Mouse (Mus musculus) G1E (cell line): ENCODE data around the gene Syn3. TPM values are rescaled to one million over a fixed set of nuclear protein-coding genes. Genes with fewer than 3 reads are reported as not detected.

Source experiments
- ATAC-seq: 2 replicates; pipeline ENCODE4 v1.8.0; 2016; ENCODE audit warnings: mild to moderate bottlenecking; ENCODE audit not compliant: insufficient number of reproducible peaks, poor library complexity, low FRiP score, severe bottlenecking; ENCODE audit errors: extremely low read depth
- DNase-seq: peaks from one replicate; pipeline ENCODE4 v3.0.0; 2012; ENCODE audit warnings: low spot score
- H3K27me3 ChIP-seq: 2 replicates; pipeline ENCODE4 v1.6.1; 2012; ENCODE audit warnings: mild to moderate bottlenecking, low read length, inconsistent platforms; ENCODE audit not compliant: insufficient read depth
- H3K36me3 ChIP-seq: replicated peaks from 2 replicates; pipeline ENCODE3; 2012; ENCODE audit warnings: mild to moderate bottlenecking, inconsistent platforms
- H3K4me1 ChIP-seq: 2 replicates; pipeline ENCODE4 v1.6.1; 2012; ENCODE audit warnings: low read depth, low read length, inconsistent platforms, mixed read lengths; ENCODE audit not compliant: insufficient read depth
- H3K4me3 ChIP-seq: 2 replicates; pipeline ENCODE4 v1.5.1; 2012; ENCODE audit warnings: low read depth, mild to moderate bottlenecking, inconsistent platforms, low read length, moderate library complexity, mixed read lengths
- H3K9me3 ChIP-seq: replicated peaks from 2 replicates; pipeline ENCODE4 v1.6.1; 2012; ENCODE audit warnings: inconsistent platforms
- CTCF ChIP-seq: IDR thresholded peaks from 2 replicates; pipeline ENCODE4 v1.5.1; 2012; ENCODE audit warnings: low read depth, low read length, inconsistent platforms, mixed read lengths
- GATA1 ChIP-seq: IDR thresholded peaks from 2 replicates; pipeline ENCODE4 v1.6.1; 2012; ENCODE audit warnings: borderline replicate concordance, low read length, inconsistent platforms, mixed read lengths
- GATA2 ChIP-seq: IDR thresholded peaks from 2 replicates; pipeline ENCODE4 v1.6.1; 2012; ENCODE audit warnings: low read depth, low read length, inconsistent platforms, borderline replicate concordance
- POLR2AphosphoS5 ChIP-seq: IDR thresholded peaks from 2 replicates; pipeline ENCODE4 v1.6.1; 2012; ENCODE audit warnings: low read depth, low read length, inconsistent platforms; ENCODE audit not compliant: insufficient replicate concordance
- TAL1 ChIP-seq: conservative IDR thresholded peaks from 2 replicates; pipeline ENCODE4 v1.6.1; 2012; ENCODE audit warnings: low read depth, low read length, inconsistent platforms, mixed read lengths
- polyA plus RNA-seq: library from polyadenylated mRNA; stranded (reverse); fragments of >175 nt; gene quantifications from 2 replicates; pipeline ENCODE4 v1.2.3, GENCODE M21; 2012
- total RNA-seq, 2 experiments: library from RNA; stranded (forward) in 1 of 2; stranded (reverse) in 1 of 2; fragments of 200-1000 nt in 1 of 2; fragments of >200 nt in 1 of 2; fragmentation: Nextera tagmentation in 1 of 2; gene quantifications; 2 replicates each; pipeline ENCODE4 v1.2.3; 2014 to 2017

The Syn3 gene
- total and polyA plus RNA-seq, 3 experiments = 0.44 TPM; not detected in 2

DNA sequence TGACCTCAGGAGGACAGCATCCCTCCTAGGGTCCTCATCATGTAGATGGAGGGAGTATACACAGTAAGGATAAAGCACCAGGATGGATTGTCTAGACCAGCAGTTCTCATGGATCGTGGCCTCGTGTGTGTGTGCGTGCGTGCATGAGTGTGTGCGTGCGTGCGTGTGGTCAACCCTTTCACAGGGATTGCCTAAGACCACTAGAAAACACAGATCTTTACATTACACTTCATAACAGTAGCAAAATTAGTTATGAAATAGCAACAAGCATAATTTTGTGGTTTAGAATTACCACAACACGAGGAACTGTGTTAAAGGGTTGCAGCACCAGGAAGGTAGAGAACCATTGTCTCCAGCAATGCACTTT, 435.7 kb downstream of the Syn3 start:
- Histone ChIP-seq H3K4me3 (no peak overlapping the region), H3K27me3 (peaks cover 6% of the 10 kb centered on the region; the same call in 1 of the 2 replicates), H3K9me3 (no peaks in the 10 kb centered on the region), H3K36me3 (no peaks in the 10 kb centered on the region), H3K4me1 (peaks cover 40% of the 10 kb centered on the region)
- TF ChIP-seq GATA2 (no peak), TAL1 (no peak), CTCF (no peak), GATA1 (no peak), POLR2AphosphoS5 (no peak)
- ATAC-seq = no peak
- DNase-seq = no peak

DNA sequence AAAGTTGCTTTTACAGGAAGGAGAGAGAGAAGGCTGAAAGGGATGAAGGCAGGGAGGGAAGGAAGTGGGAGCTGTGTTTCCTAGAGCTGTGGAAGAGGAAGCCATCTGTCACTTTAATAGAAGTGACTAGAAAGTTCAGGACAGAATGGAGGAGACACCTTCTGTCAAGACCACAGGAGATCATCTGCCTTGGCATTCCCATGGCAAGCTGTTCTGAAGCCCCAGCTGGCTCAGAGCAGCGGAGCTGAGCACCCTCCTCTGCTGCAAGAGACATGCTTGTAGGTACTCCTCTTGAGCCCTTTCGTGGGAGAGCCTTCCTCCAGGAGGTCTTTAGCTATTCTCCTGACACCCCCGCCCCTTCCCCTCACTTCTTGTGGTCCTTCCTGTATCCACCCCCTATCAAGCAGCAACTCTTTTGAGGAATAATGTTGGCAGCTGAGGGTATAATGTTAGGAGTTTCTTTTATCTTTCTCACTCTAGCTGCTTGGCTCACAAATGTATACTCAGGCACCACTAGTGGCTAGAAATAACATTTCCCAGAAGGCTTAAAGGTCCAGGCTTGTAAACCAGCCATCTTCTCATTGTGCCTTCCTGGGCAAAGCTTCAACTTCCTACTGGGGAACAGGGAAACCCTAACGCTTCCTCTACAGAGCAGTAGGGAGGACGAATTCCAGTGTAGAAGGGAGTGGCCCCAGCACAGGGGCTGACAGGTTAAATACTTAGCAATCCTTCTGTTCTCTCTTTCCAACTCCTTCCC, 436.3 kb downstream of the Syn3 start:
- H3K27me3 ChIP-seq = peaks cover 2% of the 10 kb centered on the region; the same call in 1 of the 2 replicates
- H3K9me3 ChIP-seq = no peaks in the 10 kb centered on the region
- DNase-seq = no peak
- no peak for ATAC-seq
- H3K36me3 ChIP-seq = peaks cover under 1% of the 10 kb centered on the region
- H3K4me3 ChIP-seq = no peak overlapping the region
- peaks cover 40% of the 10 kb centered on the region for H3K4me1 ChIP-seq
- no peak for TF ChIP-seq GATA2

DNA sequence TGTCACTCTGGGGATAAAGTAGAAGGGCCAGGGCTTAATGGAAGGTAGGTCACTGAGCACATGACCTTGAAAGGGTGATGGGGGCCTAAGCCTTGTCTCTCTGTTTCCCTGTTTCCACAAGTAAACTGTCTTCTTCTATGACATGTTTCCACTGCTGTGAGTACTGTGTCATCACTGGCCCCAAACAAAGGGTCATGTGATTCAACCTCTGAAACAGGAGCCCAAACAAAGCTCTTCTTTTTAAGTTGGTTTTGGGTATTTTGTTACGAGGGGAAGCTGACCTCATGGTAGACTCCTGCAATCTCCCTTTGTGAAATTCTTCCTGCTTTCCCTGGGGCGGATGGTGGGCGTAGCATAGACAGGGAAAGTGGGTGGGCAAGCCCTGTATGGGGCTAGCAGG, 438.4 kb downstream of the Syn3 start:
- Histone ChIP-seq H3K9me3 (no peaks in the 10 kb centered on the region; the same call in 1 of the 2 replicates), H3K4me1 (peaks cover 52% of the 10 kb centered on the region), H3K36me3 (peaks cover 20% of the 10 kb centered on the region), H3K27me3 (peaks cover 2% of the 10 kb centered on the region; the same call in 1 of the 2 replicates), H3K4me3 (no peak overlapping the region)
- ATAC-seq (no peak), DNase-seq (no peak)
- TF ChIP-seq GATA2 (no peak), TAL1 (no peak), POLR2AphosphoS5 (no peak), CTCF (no peak), GATA1 (no peak)

DNA sequence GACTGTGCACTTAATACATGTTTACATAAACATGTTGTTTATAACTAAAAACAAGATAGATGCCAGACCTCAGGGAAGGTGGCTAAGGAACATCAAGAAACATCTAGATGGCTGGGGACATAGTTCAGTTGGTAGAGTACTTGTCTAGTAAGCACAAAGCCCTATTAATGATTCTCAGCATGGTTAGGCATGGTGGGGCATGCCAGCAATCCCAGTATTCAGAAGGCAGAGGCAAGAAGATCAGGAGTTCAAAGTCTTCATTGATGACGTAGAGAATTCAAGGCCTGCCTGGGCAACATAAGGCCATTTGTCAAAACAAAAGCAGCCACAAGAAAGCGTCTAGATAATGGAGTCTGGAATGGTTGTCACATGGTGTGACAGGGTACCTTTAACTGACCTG, 441.0 kb downstream of the Syn3 start:
- TF ChIP-seq GATA2 = no peak
- TF ChIP-seq CTCF = no peak
- TF ChIP-seq POLR2AphosphoS5 = no peak
- TF ChIP-seq TAL1 = no peak
- no peak for ATAC-seq
- Histone ChIP-seq H3K27me3 (peaks cover 2% of the 10 kb centered on the region; the same call in 1 of the 2 replicates), H3K4me3 (no peak overlapping the region), H3K9me3 (no peaks in the 10 kb centered on the region; the same call in 1 of the 2 replicates), H3K4me1 (peaks cover 57% of the 10 kb centered on the region), H3K36me3 (peaks cover 40% of the 10 kb centered on the region)
- DNase-seq = no peak

DNA sequence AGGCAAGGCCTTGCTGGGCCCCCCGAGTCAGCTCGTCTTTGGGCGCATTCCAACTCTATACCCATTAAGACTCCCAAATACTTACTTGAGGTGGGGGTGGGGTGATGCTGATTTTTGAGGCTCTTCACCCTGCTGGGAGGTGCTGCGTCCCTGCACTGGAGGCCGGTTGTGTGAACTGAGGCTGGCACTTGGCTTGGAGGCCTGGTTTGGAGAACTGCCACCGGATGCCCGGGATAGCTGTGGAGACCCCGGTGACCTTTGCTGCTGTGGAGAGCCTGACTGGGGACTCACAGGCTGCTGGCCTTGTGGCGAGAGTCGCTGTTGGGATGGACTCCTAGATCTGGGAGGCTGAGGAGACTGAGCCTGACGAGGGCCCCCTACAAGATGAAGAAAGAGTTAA, 441.4 kb downstream of the Syn3 start:
- Histone ChIP-seq H3K36me3 (peaks cover 42% of the 10 kb centered on the region), H3K4me3 (no peak overlapping the region), H3K4me1 (peaks cover 59% of the 10 kb centered on the region), H3K27me3 (peaks cover under 1% of the 10 kb centered on the region; the same call in 1 of the 2 replicates), H3K9me3 (no peaks in the 10 kb centered on the region; the same call in 1 of the 2 replicates)
- no peak for TF ChIP-seq POLR2AphosphoS5
- no peak for TF ChIP-seq GATA1
- TF ChIP-seq CTCF = no peak
- TF ChIP-seq TAL1 = no peak
- no peak for TF ChIP-seq GATA2
- ATAC-seq (no peak), DNase-seq (no peak)

DNA sequence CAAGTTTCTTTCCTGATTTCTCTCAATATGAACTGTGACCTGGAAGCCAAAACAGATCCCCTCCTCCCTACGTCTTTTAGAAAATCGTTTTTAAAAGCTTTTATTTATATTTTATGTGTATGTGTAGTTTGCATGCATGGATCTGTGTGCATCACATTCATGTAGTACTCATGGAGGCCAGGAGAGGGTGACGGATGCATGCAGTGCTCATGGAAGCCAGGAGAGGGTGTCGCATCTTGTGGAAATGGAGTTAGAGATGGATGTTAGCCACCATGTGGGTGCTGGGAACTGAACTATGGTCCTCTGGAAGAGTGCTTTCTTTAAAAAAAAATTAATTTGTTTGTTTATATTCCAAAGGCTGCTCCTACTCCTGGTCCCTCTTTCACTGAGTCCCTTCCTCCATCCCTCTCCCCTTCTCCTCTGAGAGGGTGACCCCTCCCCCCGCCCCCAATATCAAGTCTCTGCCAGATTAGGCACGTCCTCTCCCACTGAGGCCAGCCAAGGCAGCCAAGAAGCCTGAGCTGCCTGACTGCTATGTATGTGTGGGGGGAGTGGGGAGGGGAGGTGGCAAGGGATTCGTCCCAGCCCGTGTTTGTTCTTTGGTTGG, 442.3 kb downstream of the Syn3 start:
- DNase-seq (no peak), ATAC-seq (no peak)
- Histone ChIP-seq H3K9me3 (no peaks in the 10 kb centered on the region; the same call in 1 of the 2 replicates), H3K27me3 (no peaks in the 10 kb centered on the region), H3K36me3 (peaks cover 51% of the 10 kb centered on the region), H3K4me1 (peaks cover 65% of the 10 kb centered on the region), H3K4me3 (no peak overlapping the region)
- TF ChIP-seq GATA1 = no peak
- TF ChIP-seq GATA2 = no peak
- no peak for TF ChIP-seq POLR2AphosphoS5
- no peak for TF ChIP-seq CTCF
- TF ChIP-seq TAL1 = no peak
